Mouse (Mus musculus): Measurements from ENCODE around the gene Iars. TPM values are rescaled to one million over a fixed set of nuclear protein-coding genes. Genes with fewer than 3 reads are reported as not detected.

Gene Iars
- polyA plus RNA-seq, 1 experiment from 2014 or later = 38.1 TPM

DNA sequence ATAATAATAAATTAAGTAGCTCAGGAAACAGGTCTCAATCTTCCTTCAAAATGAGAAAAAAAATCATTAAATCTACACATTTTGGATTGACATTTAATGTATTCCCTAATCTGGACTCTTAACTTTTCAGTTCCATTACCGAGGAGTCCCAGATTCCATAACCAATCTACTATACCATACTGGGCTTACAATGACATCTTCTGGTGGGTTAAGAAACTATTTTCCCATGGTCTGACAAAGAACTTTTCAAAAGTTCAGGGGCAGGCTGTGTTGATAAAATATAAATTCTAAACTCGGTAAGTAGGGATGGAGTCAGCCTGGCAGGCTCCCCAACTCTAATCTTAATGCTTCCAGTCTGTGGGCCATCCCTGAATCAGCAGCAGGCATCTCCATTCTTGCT, 30.8 kb upstream of the Iars start:
- peak; percentile 32; the same call in 1 of the 2 replicates for TF ChIP-seq CTCF (IDR thresholded peaks at IDR 0.05; ENCODE audit: low read depth)
- Histone ChIP-seq H3K9ac (ENCODE audit: low read depth, low read length) (no peak overlapping the region), H3K4me2 (ENCODE audit: low read length) (no peak overlapping the region), H3K9me3 (replicated peaks; ENCODE audit: low read length) (no peaks in the 10 kb centered on the region), H3K27me3 (ENCODE audit: insufficient read depth, low read length) (no peaks in the 10 kb centered on the region), H3K4me3 (replicated peaks; ENCODE audit: low read depth, low read length) (no peak overlapping the region), H3K4me1 (replicated peaks; ENCODE audit: insufficient read depth, low read length) (0 out of 2 replicates have a peak, but pooled peaks cover 6% of the 10 kb centered on the region), H3K27ac (no peak overlapping the region), H3K36me3 (ENCODE audit: insufficient read depth, low read length) (no peaks in the 10 kb centered on the region)
- ATAC-seq (replicated peaks; ENCODE audit: low FRiP score, low read depth) (no peak), DNase-seq (ENCODE audit: low spot score) (peak; percentile 29)
- WGBS = 39% methylated on average over 2 of the region's 2 CpGs

DNA sequence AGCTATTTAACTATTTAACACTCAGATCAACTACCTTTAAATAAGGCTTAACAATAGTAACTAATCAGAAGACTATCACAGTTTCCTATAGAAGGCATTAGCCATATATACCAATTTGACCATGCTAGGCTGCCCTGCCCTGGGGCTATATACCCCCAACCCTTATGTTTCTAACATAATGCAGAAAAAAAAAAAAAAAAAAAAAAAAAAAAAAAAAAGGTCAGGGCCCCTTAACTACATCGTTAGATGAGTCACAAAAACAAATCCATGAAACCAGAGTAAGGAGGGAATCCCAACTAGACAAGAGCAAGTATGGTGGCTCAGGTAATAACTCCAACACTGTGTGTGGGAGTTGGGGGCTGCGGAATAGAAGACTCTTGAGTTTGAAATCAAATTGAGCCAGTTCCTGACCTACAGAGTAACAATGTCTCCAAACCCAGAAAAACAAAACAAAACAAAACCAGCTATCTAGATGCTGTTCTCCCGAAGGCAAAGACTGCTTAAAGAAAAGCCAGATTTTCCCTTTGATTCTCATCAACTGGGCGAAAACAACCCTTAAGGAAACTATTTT, 30.0 kb upstream of the Iars start:
- 0% methylated on average over 4 of the region's 4 CpGs for WGBS
- no peak overlapping the region for H3K27ac ChIP-seq
- H3K9ac ChIP-seq (ENCODE audit: low read depth, low read length) = peak overlapping the region; percentile 60
- peak overlapping the region; percentile 77 for H3K4me3 ChIP-seq (replicated peaks; ENCODE audit: low read depth, low read length)
- ATAC-seq (replicated peaks; ENCODE audit: low FRiP score, low read depth) (no peak), DNase-seq (ENCODE audit: low spot score) (no peak)
- H3K4me2 ChIP-seq (ENCODE audit: low read length) = peak overlapping the region; percentile 91
- H3K27me3 ChIP-seq (ENCODE audit: insufficient read depth, low read length) = no peaks in the 10 kb centered on the region
- H3K36me3 ChIP-seq (ENCODE audit: insufficient read depth, low read length) = no peaks in the 10 kb centered on the region
- TF ChIP-seq CTCF (IDR thresholded peaks at IDR 0.05; ENCODE audit: low read depth) = no peak
- 0 out of 2 replicates have a peak, but pooled peaks cover 6% of the 10 kb centered on the region for H3K4me1 ChIP-seq (replicated peaks; ENCODE audit: insufficient read depth, low read length)
- H3K9me3 ChIP-seq (replicated peaks; ENCODE audit: low read length) = no peaks in the 10 kb centered on the region

DNA sequence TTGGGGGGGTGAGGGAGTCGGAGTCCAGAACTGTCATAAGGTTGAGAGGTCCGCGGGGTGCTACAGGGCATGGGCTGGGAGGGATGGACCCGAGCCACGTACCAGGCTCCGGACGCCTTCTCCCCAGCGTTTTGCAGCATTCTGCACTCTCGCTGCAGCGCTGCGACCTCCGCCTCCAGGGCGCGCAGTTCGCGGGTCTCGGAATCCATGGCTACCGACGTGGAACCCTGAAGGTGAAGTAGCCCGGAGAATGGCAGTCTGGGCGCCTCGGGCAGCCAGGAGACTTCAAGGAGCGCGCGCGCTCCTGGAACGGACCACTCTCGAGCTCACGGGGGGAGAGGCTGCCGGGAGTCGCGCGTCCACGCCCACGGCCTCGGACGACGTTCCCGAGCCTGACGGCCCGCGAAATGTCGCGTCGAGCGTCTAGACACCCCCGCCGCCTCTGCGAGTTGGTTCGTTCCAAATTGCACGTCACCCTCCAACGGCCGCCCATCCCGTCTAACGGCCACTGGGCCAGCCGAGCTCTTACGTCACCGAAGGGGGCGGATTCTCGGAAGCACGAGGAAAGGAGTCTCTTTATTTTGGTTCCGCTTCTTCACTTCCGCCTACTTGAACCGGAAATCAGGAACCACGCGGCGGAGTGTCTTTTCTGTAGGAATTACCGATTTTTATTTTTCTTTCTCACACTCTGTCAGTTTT, 29.3 kb upstream of the Iars start, which contains the start of the genes Cenpp and Nol8:
Gene Cenpp, minus strand, starts transcription at position 305 of the 699 bp plus-strand sequence.
Gene Nol8, plus strand, starts transcription at position 598 of the 699 bp plus-strand sequence.
- H3K4me1 ChIP-seq (replicated peaks; ENCODE audit: insufficient read depth, low read length) = 0 out of 2 replicates have a peak, but pooled peaks cover 6% of the 10 kb centered on the region
- peak within 1 kb of the TSS; percentile 73 for H3K27ac ChIP-seq
- under 1% methylated on average over 66 of the region's 68 CpGs for WGBS
- DNase-seq (ENCODE audit: low spot score) (peak; percentile 99), ATAC-seq (replicated peaks; ENCODE audit: low FRiP score, low read depth) (peak; percentile 99)
- peak within 1 kb of the TSS; percentile 67 for H3K9ac ChIP-seq (ENCODE audit: low read depth, low read length)
- H3K4me3 ChIP-seq (replicated peaks; ENCODE audit: low read depth, low read length) = peak within 1 kb of the TSS; percentile 77
- no peaks in the 10 kb centered on the region for H3K9me3 ChIP-seq (replicated peaks; ENCODE audit: low read length)
- TF ChIP-seq CTCF (IDR thresholded peaks at IDR 0.05; ENCODE audit: low read depth) = peak; percentile 34; the same call in 1 of the 2 replicates
- H3K36me3 ChIP-seq (ENCODE audit: insufficient read depth, low read length) = no peaks in the 10 kb centered on the region
- no peaks in the 10 kb centered on the region for H3K27me3 ChIP-seq (ENCODE audit: insufficient read depth, low read length)
- H3K4me2 ChIP-seq (ENCODE audit: low read length) = peak within 1 kb of the TSS; percentile 91

DNA sequence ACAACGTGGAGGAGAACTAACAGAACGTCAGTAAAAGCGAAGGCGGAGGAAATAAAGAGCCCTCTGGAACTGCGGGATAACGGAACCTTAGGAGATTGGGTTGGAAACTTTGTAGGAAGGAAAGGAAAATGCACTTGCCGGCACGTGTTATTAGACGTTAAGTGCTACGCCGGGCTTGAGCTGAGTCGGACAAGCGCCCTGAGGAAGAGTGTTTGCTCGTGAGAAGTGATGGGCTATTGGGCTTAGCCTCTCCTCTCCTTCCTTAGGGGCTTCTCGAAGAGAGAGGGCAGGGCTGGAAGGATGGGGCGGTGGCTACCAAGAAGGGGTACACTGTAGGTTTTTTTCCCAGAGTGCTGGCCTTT, 28.7 kb upstream of the Iars start:
- Histone ChIP-seq H3K27ac (peak overlapping the region; percentile 73), H3K9ac (ENCODE audit: low read depth, low read length) (peak overlapping the region; percentile 67), H3K4me2 (ENCODE audit: low read length) (peak overlapping the region; percentile 91), H3K4me1 (replicated peaks; ENCODE audit: insufficient read depth, low read length) (0 out of 2 replicates have a peak, but pooled peaks cover 6% of the 10 kb centered on the region), H3K9me3 (replicated peaks; ENCODE audit: low read length) (no peaks in the 10 kb centered on the region), H3K4me3 (replicated peaks; ENCODE audit: low read depth, low read length) (peak overlapping the region; percentile 77), H3K27me3 (ENCODE audit: insufficient read depth, low read length) (no peaks in the 10 kb centered on the region), H3K36me3 (ENCODE audit: insufficient read depth, low read length) (no peaks in the 10 kb centered on the region)
- no peak for TF ChIP-seq CTCF (IDR thresholded peaks at IDR 0.05; ENCODE audit: low read depth)
- peak; percentile 70 for ATAC-seq (replicated peaks; ENCODE audit: low FRiP score, low read depth)
- no peak for DNase-seq (ENCODE audit: low spot score)
- under 1% methylated on average over 16 of the region's 16 CpGs for WGBS

DNA sequence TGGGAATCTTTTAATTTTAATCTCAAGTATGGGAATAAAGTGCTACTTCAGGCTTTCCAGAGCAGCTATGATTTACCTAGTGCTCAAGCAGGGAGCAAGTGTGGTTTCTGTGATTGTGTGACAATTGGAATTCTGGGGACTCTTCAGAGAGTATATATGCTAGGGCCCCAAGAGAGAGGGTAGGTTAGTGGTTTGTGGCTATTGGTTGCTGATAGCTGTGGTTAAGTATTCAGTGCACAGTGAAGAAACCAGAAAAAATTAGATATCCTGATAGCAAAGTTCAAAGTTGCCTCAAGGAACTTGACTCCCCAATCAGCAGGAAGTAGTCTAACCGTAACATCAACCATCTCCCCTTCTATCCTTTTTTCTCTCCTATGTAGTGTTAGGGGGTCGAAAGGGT, 4.1 kb upstream of the Iars start:
- no peak overlapping the region for H3K4me2 ChIP-seq (ENCODE audit: low read length)
- H3K36me3 ChIP-seq (ENCODE audit: insufficient read depth, low read length) = peaks cover 19% of the 10 kb centered on the region
- H3K27me3 ChIP-seq (ENCODE audit: insufficient read depth, low read length) = no peaks in the 10 kb centered on the region
- WGBS = 89% methylated on average over 2 of the region's 2 CpGs
- H3K4me1 ChIP-seq (replicated peaks; ENCODE audit: insufficient read depth, low read length) = 0 out of 2 replicates have a peak, but pooled peaks cover 4% of the 10 kb centered on the region
- DNase-seq (ENCODE audit: low spot score) = no peak
- H3K9me3 ChIP-seq (replicated peaks; ENCODE audit: low read length) = no peaks in the 10 kb centered on the region
- H3K9ac ChIP-seq (ENCODE audit: low read depth, low read length) = no peak overlapping the region
- no peak for ATAC-seq (replicated peaks; ENCODE audit: low FRiP score, low read depth)
- H3K4me3 ChIP-seq (replicated peaks; ENCODE audit: low read depth, low read length) = no peak overlapping the region
- H3K27ac ChIP-seq = no peak overlapping the region
- no peak for TF ChIP-seq CTCF (IDR thresholded peaks at IDR 0.05; ENCODE audit: low read depth)

DNA sequence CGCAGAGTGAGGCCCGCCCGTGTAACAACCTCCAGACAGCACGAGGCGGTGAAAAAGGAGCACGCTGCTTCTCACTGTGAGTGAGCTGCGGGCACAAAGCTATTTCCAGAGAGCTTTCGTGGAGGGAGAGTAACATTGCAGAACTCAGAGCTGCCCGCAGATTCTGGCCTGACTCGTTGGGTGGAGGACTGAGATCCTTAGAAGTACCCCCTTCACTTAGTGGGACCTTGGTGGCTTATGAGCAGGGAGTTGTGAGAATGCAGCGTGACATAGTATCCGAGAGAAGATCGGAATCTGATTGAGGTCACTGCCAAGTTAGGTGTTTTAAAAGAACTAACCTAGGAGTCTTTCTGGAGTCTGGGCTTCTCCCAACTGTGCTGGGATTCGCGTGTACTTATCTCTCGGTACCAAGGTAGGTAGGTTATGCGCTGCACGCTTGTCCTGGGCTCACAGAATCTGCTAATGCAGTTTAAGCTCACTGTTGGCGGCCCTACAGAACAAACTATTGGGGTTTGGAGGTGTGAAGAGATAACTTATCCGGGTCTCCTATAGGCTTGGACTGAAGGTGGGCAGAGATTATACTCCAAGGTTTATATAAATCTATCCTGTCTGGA, 440 bp downstream of the Iars start:
- Histone ChIP-seq H3K4me2 (ENCODE audit: low read length) (peak overlapping the region; percentile 90), H3K36me3 (ENCODE audit: insufficient read depth, low read length) (0 out of 2 replicates have a peak, but pooled peaks cover 5% of the 10 kb centered on the region), H3K4me3 (replicated peaks; ENCODE audit: low read depth, low read length) (peak overlapping the region; percentile 88), H3K27ac (peak overlapping the region; percentile 82), H3K9me3 (replicated peaks; ENCODE audit: low read length) (no peaks in the 10 kb centered on the region), H3K27me3 (ENCODE audit: insufficient read depth, low read length) (no peaks in the 10 kb centered on the region), H3K9ac (ENCODE audit: low read depth, low read length) (peak overlapping the region; percentile 91), H3K4me1 (replicated peaks; ENCODE audit: insufficient read depth, low read length) (0 out of 2 replicates have a peak, but pooled peaks cover 5% of the 10 kb centered on the region)
- TF ChIP-seq CTCF (IDR thresholded peaks at IDR 0.05; ENCODE audit: low read depth) = no peak
- ATAC-seq (replicated peaks; ENCODE audit: low FRiP score, low read depth) = no peak
- DNase-seq (ENCODE audit: low spot score) = no peak
- 1% methylated on average over 20 of the region's 20 CpGs for WGBS
